Mouse (Mus musculus): ENCODE results near the gene Slc25a41. TPM values are rescaled to one million over a fixed set of nuclear protein-coding genes. Genes with fewer than 3 reads are reported as not detected.

Slc25a41 gene
- total RNA-seq (2017): not detected in 2 replicates

- no peak for ATAC-seq (replicated peaks; ENCODE audit: low read depth, poor library complexity, severe bottlenecking)
These were observed at the start of gene Slc25a41 for GRCm38 (mm10) chr17:57041554-57041953. Gene Slc25a41, minus strand, starts transcription at chr17:57041654.

GRCm38 (mm10) chr17:57087049-57087832 is 45.8 kb upstream of the Slc25a41 start, which contains the start of gene Tubb4a:
Gene Tubb4a, minus strand, starts transcription at chr17:57087782.
- ATAC-seq (replicated peaks; ENCODE audit: low read depth, poor library complexity, severe bottlenecking): peak; percentile 47

GRCm38 (mm10) chr17:57085970-57086757 is 44.7 kb upstream of the Slc25a41 start:
- no peak for ATAC-seq (replicated peaks; ENCODE audit: low read depth, poor library complexity, severe bottlenecking)

GRCm38 (mm10) chr17:57082481-57082880 is 41.0 kb upstream of the Slc25a41 start:
- no peak for ATAC-seq (replicated peaks; ENCODE audit: low read depth, poor library complexity, severe bottlenecking)

GRCm38 (mm10) chr17:57081234-57081842 is 39.9 kb upstream of the Slc25a41 start:
- no peak for ATAC-seq (replicated peaks; ENCODE audit: low read depth, poor library complexity, severe bottlenecking)

GRCm38 (mm10) chr17:57079919-57080318 is 38.5 kb upstream of the Slc25a41 start:
- ATAC-seq (replicated peaks; ENCODE audit: low read depth, poor library complexity, severe bottlenecking): no peak

GRCm38 (mm10) chr17:57078336-57078735 is 36.9 kb upstream of the Slc25a41 start, which contains the start of gene Dennd1c:
Gene Dennd1c, minus strand, starts transcription at chr17:57078514.
- peak; percentile 92 for ATAC-seq (replicated peaks; ENCODE audit: low read depth, poor library complexity, severe bottlenecking)

GRCm38 (mm10) chr17:57076916-57077315 is 35.5 kb upstream of the Slc25a41 start:
- ATAC-seq (replicated peaks; ENCODE audit: low read depth, poor library complexity, severe bottlenecking): no peak

- ATAC-seq (replicated peaks; ENCODE audit: low read depth, poor library complexity, severe bottlenecking): no peak
These were observed 29.2 kb upstream of the Slc25a41 start for GRCm38 (mm10) chr17:57070699-57071098.

GRCm38 (mm10) chr17:57070272-57070671 is 28.8 kb upstream of the Slc25a41 start:
- ATAC-seq (replicated peaks; ENCODE audit: low read depth, poor library complexity, severe bottlenecking): no peak

GRCm38 (mm10) chr17:57066908-57067307 is 25.5 kb upstream of the Slc25a41 start:
- ATAC-seq (replicated peaks; ENCODE audit: low read depth, poor library complexity, severe bottlenecking): no peak

GRCm38 (mm10) chr17:57063031-57063430 is 21.6 kb upstream of the Slc25a41 start:
- ATAC-seq (replicated peaks; ENCODE audit: low read depth, poor library complexity, severe bottlenecking): no peak

- ATAC-seq (replicated peaks; ENCODE audit: low read depth, poor library complexity, severe bottlenecking): no peak
These were observed 21.1 kb upstream of the Slc25a41 start for GRCm38 (mm10) chr17:57062548-57062947.

GRCm38 (mm10) chr17:57062011-57062521 is 20.6 kb upstream of the Slc25a41 start:
- ATAC-seq (replicated peaks; ENCODE audit: low read depth, poor library complexity, severe bottlenecking): no peak

GRCm38 (mm10) chr17:57061069-57061468 is 19.6 kb upstream of the Slc25a41 start:
- no peak for ATAC-seq (replicated peaks; ENCODE audit: low read depth, poor library complexity, severe bottlenecking)

- ATAC-seq (replicated peaks; ENCODE audit: low read depth, poor library complexity, severe bottlenecking): peak; percentile 82
These were observed 18.9 kb upstream of the Slc25a41 start for GRCm38 (mm10) chr17:57060231-57060801.

GRCm38 (mm10) chr17:57059486-57059977 is 18.1 kb upstream of the Slc25a41 start, which contains the start of gene Slc25a23:
Gene Slc25a23, minus strand, starts transcription at chr17:57059863.
- 0 out of 2 replicates have a peak, but pooled peaks have one; percentile 9 for ATAC-seq (replicated peaks; ENCODE audit: low read depth, poor library complexity, severe bottlenecking)

GRCm38 (mm10) chr17:57058891-57059485 is 17.5 kb upstream of the Slc25a41 start, which contains the start of gene Crb3:
Gene Crb3, plus strand, starts transcription at chr17:57059105.
- ATAC-seq (replicated peaks; ENCODE audit: low read depth, poor library complexity, severe bottlenecking): no peak

GRCm38 (mm10) chr17:57056246-57056645 is 14.8 kb upstream of the Slc25a41 start:
- ATAC-seq (replicated peaks; ENCODE audit: low read depth, poor library complexity, severe bottlenecking): no peak
